Mouse (Mus musculus) cerebellum, adult 18-20 months (tissue): ENCODE measurements around the gene Eif3b.

Experiments
- DNase-seq, 2 experiments: peaks; one replicate each; pipeline ENCODE4 v3.0.0; 2021

The Eif3b gene

GRCm38 (mm10) chr5:140491142-140491541, 72.0 kb downstream of the Eif3b start:
- DNase-seq: no peak

DNA sequence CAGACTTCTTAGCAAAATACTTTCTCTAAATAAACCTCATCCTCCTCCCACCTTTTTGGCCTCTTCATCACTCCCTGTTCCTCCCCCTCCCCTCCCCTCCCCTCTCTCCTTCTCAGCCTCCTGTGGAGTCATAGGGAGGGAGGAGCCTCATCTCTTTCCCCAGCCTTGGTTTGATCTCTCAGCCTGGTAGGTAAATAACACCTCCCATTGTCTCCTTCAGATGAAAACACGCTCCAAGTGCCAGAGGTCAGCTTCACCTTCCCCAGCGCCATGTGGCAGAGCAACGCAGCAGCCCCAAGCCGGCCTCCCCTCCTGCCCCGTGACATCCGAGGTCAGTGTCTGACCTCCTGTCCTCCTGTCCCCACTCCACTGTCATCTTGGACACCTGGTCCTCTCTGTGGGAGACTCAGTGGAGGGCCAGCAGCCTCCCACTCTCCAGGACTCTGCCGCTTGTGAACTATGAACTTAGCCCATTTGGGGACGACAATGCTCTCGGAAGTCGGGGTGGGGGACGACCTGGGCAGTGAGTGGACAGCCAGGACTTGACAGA, 73.6 kb downstream of the Eif3b start:
- DNase-seq: no peak
